Mouse (Mus musculus) intestine, embryonic 16.5 days (tissue): Measurements from ENCODE around the gene Spint3. TPM values are rescaled to one million over a fixed set of nuclear protein-coding genes. Genes with fewer than 3 reads are reported as not detected.

ENCODE experiments used
- ATAC-seq: fragments of 200-750 bp; cut with Nextera tagmentation; 2 replicates; pipeline ENCODE4 v1.8.0; 2017; ENCODE audit warnings: moderate TSS enrichment, moderate library complexity
- H3K27ac ChIP-seq: fragments of 300-500 bp; sonication (generic); 2 replicates; pipeline ENCODE4 v1.5.1; 2014; ENCODE audit warnings: mild to moderate bottlenecking, low read length
- H3K27me3 ChIP-seq: fragments of 300-500 bp; sonication (generic); replicated peaks from 2 replicates; pipeline ENCODE4 v1.6.1; 2014; ENCODE audit warnings: low read length, control low read depth, mixed read lengths; ENCODE audit not compliant: control insufficient read depth, insufficient read depth
- H3K36me3 ChIP-seq: fragments of 300-500 bp; sonication (generic); 2 replicates; pipeline ENCODE4 v1.6.1; 2014; ENCODE audit warnings: low read length, control low read depth; ENCODE audit not compliant: control insufficient read depth, insufficient read depth
- H3K4me1 ChIP-seq: fragments of 300-500 bp; sonication (generic); 2 replicates; pipeline ENCODE4 v1.6.1; 2014; ENCODE audit warnings: low read length, control low read depth, mixed read lengths; ENCODE audit not compliant: control insufficient read depth, insufficient read depth
- H3K4me2 ChIP-seq: fragments of 300-500 bp; sonication (generic); 2 replicates; pipeline ENCODE4 v1.6.1; 2014; ENCODE audit warnings: low read depth, low read length, control low read depth
- H3K4me3 ChIP-seq: fragments of 300-500 bp; sonication (generic); 2 replicates; pipeline ENCODE4 v1.5.1; 2014; ENCODE audit warnings: mild to moderate bottlenecking, low read length
- H3K9ac ChIP-seq: fragments of 300-500 bp; sonication (generic); 2 replicates; pipeline ENCODE4 v1.6.1; 2014; ENCODE audit warnings: low read depth, low read length
- H3K9me3 ChIP-seq: fragments of 300-500 bp; sonication (generic); 2 replicates; pipeline ENCODE4 v1.6.1; 2016; ENCODE audit warnings: low read length, control low read depth; ENCODE audit not compliant: control insufficient read depth
- WGBS: fragments of 180-500 bp; shearing (Covaris S2); extraction: QIAGEN DNeasy Blood & Tissue Kit; methylation state at CpG from one replicate; pipeline ENCODE4 v1.1.7; 2014; 5-methylcytosine and 5-hydroxymethylcytosine counted together
- polyA plus RNA-seq: library from polyadenylated mRNA; unstranded; fragments of >200 nt; fragmentation: Nextera tagmentation; extraction: Ambion mirVana; gene quantifications from 2 replicates; pipeline ENCODE4 v1.2.1, GENCODE M21; 2015

The Spint3 gene
- polyA plus RNA-seq, 1 experiment from 2014 or later, result not detected

- Histone ChIP-seq H3K4me1 (peaks cover 8% of the 10 kb centered on the region; the same call in 1 of the 2 replicates), H3K4me3 (no peak overlapping the region), H3K4me2 (no peak overlapping the region), H3K9ac (no peak overlapping the region), H3K27ac (no peak overlapping the region), H3K36me3 (no peaks in the 10 kb centered on the region), H3K27me3 (no peaks in the 10 kb centered on the region), H3K9me3 (no peaks in the 10 kb centered on the region; the same call in 1 of the 2 replicates)
- ATAC-seq, result peak; percentile 68
- 17% methylated on average over 3 of the region's 3 CpGs for WGBS
These were observed 52.5 kb downstream of the Spint3 start for GRCm38 (mm10) chr2:164520782-164521181.

Other genes starting within 250 kb of the Spint3 start
- not detected in 2 replicates for gene Svs5, start 240.7 kb downstream of the Spint3 start, polyA plus RNA-seq
- 2.3 and 2.7 TPM in 2 replicates for gene Slpi, start 184.4 kb downstream of the Spint3 start, polyA plus RNA-seq
- gene Rbpjl, start 170.3 kb downstream of the Spint3 start, polyA plus RNA-seq, result 25.1 and 25.4 TPM in 2 replicates
- gene Matn4, start 168.3 kb downstream of the Spint3 start, polyA plus RNA-seq, result 8.3 and 9.0 TPM in 2 replicates
- gene Sdc4, start 129.6 kb downstream of the Spint3 start, polyA plus RNA-seq, result 130 and 138 TPM in 2 replicates
- 54.0 and 56.4 TPM in 2 replicates for gene Sys1, start 116.5 kb downstream of the Spint3 start, polyA plus RNA-seq
- gene Gm20458, start 112.5 kb downstream of the Spint3 start, polyA plus RNA-seq, result 9.8 and 11.9 TPM in 2 replicates
- not detected in 2 replicates for gene Trp53tg5, start 99.7 kb downstream of the Spint3 start, polyA plus RNA-seq
- 16.0 and 16.4 TPM in 2 replicates for gene Dbndd2, start 87.4 kb downstream of the Spint3 start, polyA plus RNA-seq
- 59.1 and 61.4 TPM in 2 replicates for gene Pigt, start 75.9 kb downstream of the Spint3 start, polyA plus RNA-seq
- 36.8 and 42.4 TPM in 2 replicates for gene Wfdc2, start 11.0 kb downstream of the Spint3 start, polyA plus RNA-seq
- 0.59 and 1.4 TPM in 2 replicates for gene Wfdc6a, start 12.0 kb upstream of the Spint3 start, polyA plus RNA-seq
- gene Eppin, start 20.1 kb upstream of the Spint3 start, polyA plus RNA-seq, result not detected in 2 replicates
- not detected in 2 replicates for gene Wfdc6b, start 40.1 kb upstream of the Spint3 start, polyA plus RNA-seq
- gene Wfdc8, start 40.2 kb upstream of the Spint3 start, polyA plus RNA-seq, result not detected in 2 replicates
- not detected in 2 replicates for gene Wfdc16, start 65.3 kb upstream of the Spint3 start, polyA plus RNA-seq
- 0.34 TPM in 1 of 2 replicates, not detected in the other for gene Wfdc10, start 82.6 kb upstream of the Spint3 start, polyA plus RNA-seq
- gene Wfdc9, start 83.1 kb upstream of the Spint3 start, polyA plus RNA-seq, result not detected in 2 replicates
- gene Wfdc11, start 100.6 kb upstream of the Spint3 start, polyA plus RNA-seq, result not detected in 2 replicates
- gene Wfdc13, start 111.6 kb upstream of the Spint3 start, polyA plus RNA-seq, result 0.17 and 0.21 TPM in 2 replicates
- gene Spint4, start 125.0 kb upstream of the Spint3 start, polyA plus RNA-seq, result not detected in 2 replicates
- gene Spint5, start 141.8 kb upstream of the Spint3 start, polyA plus RNA-seq, result not detected in 2 replicates
- 1.3 and 1.8 TPM in 2 replicates for gene Wfdc3, start 172.5 kb upstream of the Spint3 start, polyA plus RNA-seq
- 55.9 and 56.9 TPM in 2 replicates for gene Dnttip1, start 172.5 kb upstream of the Spint3 start, polyA plus RNA-seq
- 360 and 426 TPM in 2 replicates for gene Ube2c, start 196.4 kb upstream of the Spint3 start, polyA plus RNA-seq
- 3.2 and 3.9 TPM in 2 replicates for gene Tnnc2, start 206.5 kb upstream of the Spint3 start, polyA plus RNA-seq
- 18.3 and 19.6 TPM in 2 replicates for gene Snx21, start 212.4 kb upstream of the Spint3 start, polyA plus RNA-seq
- 37.5 and 39.5 TPM in 2 replicates for gene Acot8, start 231.4 kb upstream of the Spint3 start, polyA plus RNA-seq
- gene Zswim3, start 231.6 kb upstream of the Spint3 start, polyA plus RNA-seq, result 9.3 and 10.3 TPM in 2 replicates
- 11.7 and 13.4 TPM in 2 replicates for gene Zswim1, start 249.2 kb upstream of the Spint3 start, polyA plus RNA-seq